Mouse (Mus musculus) embryonic facial prominence, embryonic 15.5 days (tissue): Measurements from ENCODE around the gene Fbxw7. TPM values are rescaled to one million over a fixed set of nuclear protein-coding genes. Genes with fewer than 3 reads are reported as not detected.

ENCODE experiments used
- ATAC-seq: fragments of 200-750 bp; cut with Nextera tagmentation; 2 replicates; pipeline ENCODE4 v1.8.0; 2017; ENCODE audit warnings: low read depth, moderate TSS enrichment; ENCODE audit not compliant: insufficient number of reproducible peaks, low FRiP score, low TSS enrichment
- H3K27ac ChIP-seq: fragments of 300-500 bp; sonication (generic); replicated peaks from 2 replicates; pipeline ENCODE4 v1.5.1; 2015; ENCODE audit warnings: mild to moderate bottlenecking, inconsistent platforms
- H3K27me3 ChIP-seq: fragments of 300-500 bp; sonication (generic); 2 replicates; pipeline ENCODE4 v1.6.1; 2015; ENCODE audit warnings: inconsistent platforms
- H3K36me3 ChIP-seq: fragments of 300-500 bp; sonication (generic); 2 replicates; pipeline ENCODE4 v1.6.1; 2015; ENCODE audit warnings: mild to moderate bottlenecking, inconsistent platforms
- H3K4me1 ChIP-seq: fragments of 300-500 bp; sonication (generic); 2 replicates; pipeline ENCODE4 v1.6.1; 2015; ENCODE audit warnings: inconsistent platforms
- H3K4me2 ChIP-seq: fragments of 300-500 bp; sonication (generic); replicated peaks from 2 replicates; pipeline ENCODE4 v1.6.1; 2015; ENCODE audit warnings: mild to moderate bottlenecking, inconsistent platforms
- H3K4me3 ChIP-seq: fragments of 300-500 bp; sonication (generic); replicated peaks from 2 replicates; pipeline ENCODE4 v1.5.1; 2015; ENCODE audit warnings: mild to moderate bottlenecking, inconsistent platforms
- H3K9ac ChIP-seq: fragments of 300-500 bp; sonication (generic); 2 replicates; pipeline ENCODE4 v1.6.1; 2015; ENCODE audit warnings: inconsistent platforms
- H3K9me3 ChIP-seq: fragments of 300-500 bp; sonication (generic); replicated peaks from 2 replicates; pipeline ENCODE4 v1.6.1; 2016; ENCODE audit warnings: inconsistent platforms
- WGBS: fragments of 180-500 bp; shearing (Covaris S2); methylation state at CpG from one replicate; pipeline ENCODE4 v1.1.7; 2015; 5-methylcytosine and 5-hydroxymethylcytosine counted together
- polyA plus RNA-seq: library from polyadenylated mRNA; unstranded; fragments of >200 nt; fragmentation: Nextera tagmentation; extraction: Ambion mirVana; gene quantifications from 2 replicates; pipeline ENCODE4 v1.2.1, GENCODE M21; 2015

Fbxw7 gene
- polyA plus RNA-seq, 1 experiment from 2014 or later, result 14.6 TPM

DNA sequence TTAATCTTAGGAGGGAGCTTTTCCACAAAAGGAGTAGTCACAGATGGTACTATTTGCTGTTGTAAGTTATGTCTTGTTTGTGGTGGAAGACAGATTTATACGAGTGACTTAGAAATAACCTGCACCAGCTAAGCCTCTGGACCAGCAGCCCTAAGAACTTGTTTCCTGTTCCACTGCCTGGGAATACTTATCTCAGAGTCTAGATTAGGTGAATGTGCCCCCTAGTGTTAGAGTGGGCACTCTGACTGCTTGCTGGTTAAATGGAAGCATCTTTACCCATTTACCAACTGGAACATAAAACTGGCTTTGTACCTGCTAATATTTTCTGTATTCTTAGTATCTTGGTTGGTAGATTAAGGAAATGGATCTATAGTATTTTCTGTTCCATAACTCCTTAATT lies 74.6 kb downstream of the Fbxw7 start:
- Histone ChIP-seq H3K4me3 (no peak overlapping the region), H3K27ac (no peak overlapping the region), H3K4me2 (no peak overlapping the region), H3K9ac (no peak overlapping the region), H3K4me1 (no peaks in the 10 kb centered on the region), H3K27me3 (no peaks in the 10 kb centered on the region), H3K9me3 (no peaks in the 10 kb centered on the region), H3K36me3 (no peaks in the 10 kb centered on the region)
- WGBS, result 60% methylated on average over 1 of the region's 1 CpGs
- no peak for ATAC-seq

DNA sequence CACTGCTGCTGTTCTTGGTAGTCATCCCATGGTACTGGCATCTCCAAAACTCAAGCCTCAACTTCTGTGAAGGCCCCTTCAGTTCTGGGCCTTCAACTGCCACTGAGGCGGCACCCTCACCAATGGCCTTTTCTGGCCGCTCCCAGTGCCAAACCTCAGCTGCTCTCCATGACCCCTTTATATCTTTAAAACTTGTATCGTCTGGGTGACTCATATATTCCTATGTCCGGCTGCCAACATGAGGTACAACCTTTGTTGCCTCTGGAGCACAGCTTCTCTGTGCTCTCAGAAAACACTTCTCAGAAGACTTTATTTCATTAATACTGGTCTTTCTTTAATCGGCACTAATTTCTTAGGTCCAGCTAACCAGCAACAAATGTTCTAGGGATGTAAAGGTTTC lies 75.9 kb downstream of the Fbxw7 start:
- WGBS, result 88% methylated on average over 5 of the region's 5 CpGs

DNA sequence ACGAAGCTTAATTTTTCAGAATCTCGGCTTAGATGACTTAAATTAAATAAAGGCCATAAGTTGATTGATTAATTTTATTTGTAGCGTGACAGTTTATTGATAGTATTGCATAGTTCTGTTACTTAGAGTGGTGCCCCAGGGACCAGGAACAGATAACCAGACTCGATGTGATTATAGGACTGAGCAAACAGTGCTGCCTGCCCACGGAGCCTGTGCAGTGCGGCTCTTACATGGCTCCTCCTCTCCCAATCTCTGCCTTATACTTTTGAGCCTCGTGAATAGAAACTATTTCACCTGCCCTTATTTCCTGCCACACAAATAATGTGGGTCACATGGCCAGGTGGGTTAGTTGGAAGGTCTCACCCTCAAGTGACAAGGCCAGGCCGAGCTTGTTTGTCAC lies 82.9 kb downstream of the Fbxw7 start:
- no peak for ATAC-seq
- WGBS, result 75% methylated on average over 8 of the region's 8 CpGs
- H3K4me1 ChIP-seq, result no peaks in the 10 kb centered on the region
- H3K27ac ChIP-seq, result no peak overlapping the region
- H3K9ac ChIP-seq, result no peak overlapping the region
- no peak overlapping the region for H3K4me3 ChIP-seq
- H3K9me3 ChIP-seq, result no peaks in the 10 kb centered on the region
- no peaks in the 10 kb centered on the region for H3K27me3 ChIP-seq
- H3K36me3 ChIP-seq, result no peaks in the 10 kb centered on the region
- H3K4me2 ChIP-seq, result no peak overlapping the region

More for the DNA sequence above, 75.9 kb downstream of the Fbxw7 start:
- H3K9me3 ChIP-seq, result no peaks in the 10 kb centered on the region
- no peaks in the 10 kb centered on the region for H3K4me1 ChIP-seq
- H3K9ac ChIP-seq, result no peak overlapping the region
- no peaks in the 10 kb centered on the region for H3K27me3 ChIP-seq
- no peak overlapping the region for H3K27ac ChIP-seq
- no peak overlapping the region for H3K4me3 ChIP-seq
- H3K4me2 ChIP-seq, result no peak overlapping the region
- ATAC-seq, result no peak
- no peaks in the 10 kb centered on the region for H3K36me3 ChIP-seq

DNA sequence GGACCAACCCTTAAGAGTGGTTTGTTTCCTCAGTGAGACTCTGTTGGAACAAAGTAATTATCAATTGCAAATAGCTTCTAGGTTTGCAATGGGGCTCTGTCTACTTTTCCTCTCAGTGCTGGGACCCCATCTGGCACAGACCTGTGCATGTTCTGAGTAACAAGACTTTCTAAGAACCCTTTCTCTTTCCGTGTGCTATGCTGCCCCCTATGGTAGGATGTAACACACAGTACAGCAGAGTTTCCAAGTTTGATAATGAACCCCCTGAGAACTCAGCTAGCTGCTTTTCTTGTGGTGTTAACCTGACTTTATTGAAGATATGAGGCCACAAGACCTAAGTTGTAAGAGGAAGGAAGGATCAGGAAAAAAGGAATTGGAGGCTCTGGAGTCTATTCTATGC lies 91.5 kb downstream of the Fbxw7 start:
- Histone ChIP-seq H3K27me3 (no peaks in the 10 kb centered on the region), H3K4me3 (no peak overlapping the region), H3K4me2 (no peak overlapping the region), H3K9ac (no peak overlapping the region), H3K36me3 (no peaks in the 10 kb centered on the region), H3K27ac (no peak overlapping the region), H3K9me3 (no peaks in the 10 kb centered on the region), H3K4me1 (no peaks in the 10 kb centered on the region)
- no peak for ATAC-seq
- 15% methylated on average over 1 of the region's 1 CpGs for WGBS

DNA sequence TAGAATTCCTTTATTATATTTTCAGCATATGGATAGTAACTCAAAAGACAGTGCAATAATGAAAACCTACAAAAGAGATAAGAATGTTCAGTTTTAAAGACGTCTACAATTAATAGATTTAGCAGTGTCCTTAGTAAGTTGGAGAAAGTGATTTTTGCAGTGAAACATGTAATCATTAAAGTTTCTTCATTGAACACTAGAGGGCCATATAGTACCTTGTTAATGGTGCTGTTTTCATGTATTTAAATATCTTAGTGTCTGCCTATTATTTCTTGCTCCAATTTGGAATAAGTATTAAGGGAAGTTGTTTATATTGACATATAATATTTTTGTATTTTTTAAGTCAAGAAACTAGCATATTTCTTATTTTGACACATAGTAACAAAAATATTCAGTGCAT lies 99.2 kb downstream of the Fbxw7 start:
- ATAC-seq, result no peak
- H3K4me3 ChIP-seq, result no peak overlapping the region
- no peaks in the 10 kb centered on the region for H3K27me3 ChIP-seq
- no peak overlapping the region for H3K9ac ChIP-seq
- 46% methylated on average over 1 of the region's 1 CpGs for WGBS
- no peaks in the 10 kb centered on the region for H3K4me1 ChIP-seq
- H3K36me3 ChIP-seq, result no peaks in the 10 kb centered on the region
- no peak overlapping the region for H3K27ac ChIP-seq
- no peaks in the 10 kb centered on the region for H3K9me3 ChIP-seq
- no peak overlapping the region for H3K4me2 ChIP-seq

DNA sequence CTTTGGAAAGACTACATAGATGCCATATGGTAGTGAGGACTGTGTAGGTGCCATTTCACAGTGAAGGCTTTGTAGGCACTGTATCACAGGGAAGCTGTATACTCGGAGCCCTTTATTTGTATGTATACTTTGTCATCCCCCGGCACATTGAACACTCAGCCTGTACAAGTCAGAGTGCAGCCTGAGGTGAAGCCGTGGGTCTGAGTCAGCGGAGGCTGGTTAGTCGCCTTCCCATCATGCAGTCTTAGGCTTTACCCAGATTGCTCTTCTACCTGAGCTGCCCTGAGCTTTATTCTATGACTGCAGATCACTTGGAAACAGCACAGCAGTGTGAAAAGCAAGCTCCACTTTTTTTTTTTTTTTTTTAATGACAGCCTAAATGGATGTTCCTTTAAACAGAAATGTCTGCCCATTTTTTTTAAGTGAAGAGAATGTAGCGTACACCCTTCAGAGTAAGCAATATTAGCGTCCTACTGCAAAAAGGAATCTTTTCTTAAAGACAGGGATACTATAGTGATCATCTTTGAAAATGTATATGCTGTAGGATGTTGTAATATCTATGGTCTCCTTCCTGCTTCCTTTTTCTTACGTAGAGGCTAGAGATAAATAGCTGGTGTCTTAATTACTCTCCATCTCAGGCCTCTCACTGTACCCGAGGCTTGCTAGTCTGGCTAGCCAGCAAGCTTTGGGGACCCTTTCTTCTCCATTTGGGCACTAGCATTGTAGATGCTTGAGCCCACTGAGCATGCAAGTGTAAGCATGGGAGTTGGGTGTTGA lies 103.0 kb downstream of the Fbxw7 start:
- Histone ChIP-seq H3K4me1 (no peaks in the 10 kb centered on the region), H3K27ac (no peak overlapping the region), H3K4me3 (no peak overlapping the region), H3K9me3 (no peaks in the 10 kb centered on the region), H3K4me2 (no peak overlapping the region), H3K36me3 (no peaks in the 10 kb centered on the region), H3K27me3 (no peaks in the 10 kb centered on the region), H3K9ac (no peak overlapping the region)
- 77% methylated on average over 9 of the region's 9 CpGs for WGBS
- ATAC-seq, result no peak

DNA sequence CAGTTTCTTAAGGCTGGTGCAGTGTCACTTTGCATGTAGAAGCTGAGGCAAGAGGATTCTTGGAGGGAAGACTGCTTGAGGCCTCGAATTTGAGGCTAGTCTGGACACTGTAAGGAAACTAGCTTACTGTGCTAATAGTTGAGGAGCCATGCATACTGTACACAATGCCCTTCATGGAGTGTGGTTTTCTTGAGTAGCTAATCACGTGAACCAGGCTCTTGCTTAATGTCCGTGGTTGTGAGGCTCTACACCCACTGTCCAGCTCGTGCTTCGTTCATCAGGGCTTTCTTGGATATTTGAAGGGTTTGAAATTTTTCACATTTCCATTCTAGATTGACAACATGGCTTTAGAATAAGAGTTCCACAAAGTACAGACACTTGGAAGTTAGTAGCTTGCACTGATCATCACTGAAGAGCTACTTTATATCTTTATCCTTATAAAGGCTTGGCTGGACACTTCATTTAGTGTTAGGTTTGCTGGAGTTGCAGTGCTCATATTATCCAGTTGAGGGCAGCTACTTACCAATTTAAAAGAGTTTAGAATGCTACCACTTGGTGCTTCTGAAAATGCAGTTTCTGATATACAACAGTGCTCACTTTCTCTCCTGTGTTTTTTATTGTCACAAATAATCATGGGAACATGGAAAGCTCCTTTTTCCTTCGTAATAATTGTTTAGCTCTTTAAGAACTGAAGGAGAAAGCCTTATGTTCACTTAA lies 106.8 kb downstream of the Fbxw7 start:
- WGBS, result 70% methylated on average over 6 of the region's 6 CpGs
- ATAC-seq, result no peak
- no peaks in the 10 kb centered on the region for H3K27me3 ChIP-seq

DNA sequence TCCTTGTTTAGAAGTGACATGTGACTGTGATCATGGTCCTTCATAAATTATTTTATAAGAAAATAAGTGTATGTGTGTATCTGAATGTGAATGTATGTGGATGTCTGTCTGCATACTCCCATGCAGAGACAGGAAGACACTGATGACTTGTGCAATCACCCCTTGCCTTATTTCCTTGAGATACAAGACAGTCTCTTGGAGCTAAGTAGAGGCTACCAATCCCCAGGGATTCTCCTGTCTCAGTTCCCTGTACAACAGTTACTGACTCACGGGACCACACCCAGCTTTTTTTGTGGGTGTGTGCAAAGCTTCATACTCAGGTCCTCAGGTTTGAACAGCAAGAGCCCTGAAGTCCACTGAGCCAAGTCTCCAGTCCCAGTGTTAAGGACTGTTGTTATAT lies 108.2 kb downstream of the Fbxw7 start:
- no peak overlapping the region for H3K9ac ChIP-seq
- H3K27ac ChIP-seq, result no peak overlapping the region
- H3K4me1 ChIP-seq, result no peaks in the 10 kb centered on the region
- H3K9me3 ChIP-seq, result no peaks in the 10 kb centered on the region
- no peak overlapping the region for H3K4me3 ChIP-seq
- WGBS, result 67% methylated on average over 1 of the region's 1 CpGs
- H3K27me3 ChIP-seq, result no peaks in the 10 kb centered on the region
- no peak overlapping the region for H3K4me2 ChIP-seq
- no peak for ATAC-seq
- no peaks in the 10 kb centered on the region for H3K36me3 ChIP-seq

More for the DNA sequence above, 106.8 kb downstream of the Fbxw7 start:
- H3K4me3 ChIP-seq, result no peak overlapping the region
- H3K4me1 ChIP-seq, result no peaks in the 10 kb centered on the region
- H3K4me2 ChIP-seq, result no peak overlapping the region
- H3K36me3 ChIP-seq, result no peaks in the 10 kb centered on the region
- H3K9me3 ChIP-seq, result no peaks in the 10 kb centered on the region
- H3K9ac ChIP-seq, result no peak overlapping the region
- H3K27ac ChIP-seq, result no peak overlapping the region

DNA sequence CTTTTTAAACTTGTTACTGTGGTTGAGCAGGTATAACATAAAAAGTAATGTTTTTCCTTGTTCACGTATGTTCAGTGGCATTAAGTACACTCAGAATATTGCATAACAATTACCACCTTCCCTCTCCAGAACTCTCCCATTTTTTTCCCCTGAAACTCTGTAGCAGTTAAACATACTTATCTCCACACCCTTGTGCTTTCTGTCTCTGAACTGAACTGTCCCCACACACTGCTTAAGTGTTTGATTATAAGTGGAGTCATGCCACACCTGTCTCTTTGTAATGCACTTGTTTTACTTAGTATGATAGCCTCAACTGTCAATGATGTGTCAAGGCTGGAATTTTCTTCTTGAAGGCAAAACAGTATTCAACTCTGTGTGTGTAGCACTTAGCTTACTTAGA lies 108.6 kb downstream of the Fbxw7 start:
- Histone ChIP-seq H3K4me2 (no peak overlapping the region), H3K36me3 (no peaks in the 10 kb centered on the region), H3K4me3 (no peak overlapping the region), H3K9me3 (no peaks in the 10 kb centered on the region), H3K4me1 (no peaks in the 10 kb centered on the region), H3K27ac (no peak overlapping the region), H3K27me3 (no peaks in the 10 kb centered on the region), H3K9ac (no peak overlapping the region)
- ATAC-seq, result no peak
- WGBS, result 78% methylated on average over 1 of the region's 1 CpGs

DNA sequence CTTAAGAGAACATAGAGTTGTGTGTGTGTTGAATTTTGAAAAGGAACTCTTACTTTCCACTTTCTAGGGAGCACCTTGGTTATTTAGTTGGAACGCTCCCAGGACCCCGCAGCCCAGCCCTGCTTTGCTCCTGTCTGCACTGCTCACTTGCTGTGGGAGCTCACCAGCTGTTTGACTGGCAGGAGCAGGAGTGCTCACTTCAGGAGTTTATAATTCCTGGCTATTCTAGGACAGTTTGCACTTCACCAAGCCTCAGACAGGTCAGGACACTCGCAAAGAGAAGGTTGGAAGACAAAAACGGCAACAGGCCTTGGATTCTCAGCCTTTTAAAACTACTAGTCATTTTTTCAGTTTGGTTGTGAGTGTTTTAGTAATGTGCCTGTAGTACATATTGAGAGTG lies 110.2 kb downstream of the Fbxw7 start:
- 65% methylated on average over 4 of the region's 4 CpGs for WGBS
- no peak overlapping the region for H3K4me3 ChIP-seq
- ATAC-seq, result no peak

DNA sequence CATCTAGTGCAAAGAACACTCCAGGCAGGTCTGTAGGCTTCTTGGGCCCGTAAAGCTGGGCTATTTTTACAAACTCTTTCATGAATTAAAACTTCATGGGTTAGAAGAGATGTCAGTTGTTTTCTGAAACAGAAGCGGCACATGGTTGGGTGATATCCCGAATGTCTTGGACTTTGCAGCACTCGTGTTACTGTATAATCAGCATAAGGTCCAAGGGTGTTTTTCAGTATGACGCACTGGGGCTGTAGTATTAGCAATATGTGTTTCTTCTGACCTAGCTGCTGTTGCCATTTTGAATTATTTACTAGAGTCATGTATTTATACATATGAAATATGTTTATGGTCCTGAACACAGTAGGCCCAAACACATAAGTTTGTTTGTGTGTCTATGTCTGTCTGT lies 111.1 kb downstream of the Fbxw7 start:
- Histone ChIP-seq H3K36me3 (no peaks in the 10 kb centered on the region), H3K27ac (no peak overlapping the region), H3K9me3 (no peaks in the 10 kb centered on the region), H3K4me1 (no peaks in the 10 kb centered on the region), H3K4me3 (no peak overlapping the region), H3K27me3 (no peaks in the 10 kb centered on the region), H3K9ac (no peak overlapping the region), H3K4me2 (no peak overlapping the region)
- ATAC-seq, result no peak
- WGBS, result 84% methylated on average over 5 of the region's 5 CpGs

More for the DNA sequence above, 110.2 kb downstream of the Fbxw7 start:
- Histone ChIP-seq H3K9ac (no peak overlapping the region), H3K9me3 (no peaks in the 10 kb centered on the region), H3K4me1 (no peaks in the 10 kb centered on the region), H3K4me2 (no peak overlapping the region), H3K36me3 (no peaks in the 10 kb centered on the region), H3K27me3 (no peaks in the 10 kb centered on the region), H3K27ac (no peak overlapping the region)
